Mouse (Mus musculus) CH12.LX (cell line): Measurements from ENCODE around the gene Rexo5. TPM values are rescaled to one million over a fixed set of nuclear protein-coding genes. Genes with fewer than 3 reads are reported as not detected.

Experiments used
- DNase-seq: peaks from one replicate; pipeline ENCODE4 v3.0.0-alpha.2; 2013; ENCODE audit errors: extremely low read depth
- H3K27ac ChIP-seq: 2 replicates; pipeline ENCODE4 v1.5.1; 2012; ENCODE audit warnings: low read depth, mild to moderate bottlenecking, control low read depth, moderate library complexity; ENCODE audit not compliant: insufficient read depth
- H3K27me3 ChIP-seq: replicated peaks from 2 replicates; pipeline ENCODE3; 2012; ENCODE audit warnings: inconsistent platforms
- H3K36me3 ChIP-seq, 2 experiments: replicated peaks in 1 of 2; 2 replicates each; pipeline versions ENCODE3 to v1.6.1; 2012; ENCODE audit warnings: inconsistent platforms in 1 of 2, low read length in 1 of 2, mild to moderate bottlenecking in 1 of 2, mixed read lengths in 1 of 2, moderate library complexity in 1 of 2; ENCODE audit not compliant: control insufficient read depth in 1 of 2, insufficient read depth in 1 of 2
- H3K4me1 ChIP-seq, 2 experiments: 2 replicates each; pipeline ENCODE4 v1.6.1; 2012; ENCODE audit warnings: inconsistent platforms in 1 of 2, moderate library complexity in 1 of 2; ENCODE audit not compliant: insufficient read depth in 2 of 2, control insufficient read depth in 1 of 2
- H3K4me2 ChIP-seq: 2 replicates; pipeline ENCODE4 v1.6.1; 2012; ENCODE audit warnings: low read depth, mild to moderate bottlenecking, control low read depth; ENCODE audit not compliant: poor library complexity, insufficient read depth, severe bottlenecking
- H3K4me3 ChIP-seq, 3 experiments: fragments of 150-350 bp in 1 of 3; sonication (generic) in 1 of 3; replicated peaks in 1 of 3; 2 replicates each; pipeline versions ENCODE3 to v1.5.1; 2011 to 2012; ENCODE audit warnings: low read depth in 2 of 3, low read length in 2 of 3, mild to moderate bottlenecking in 2 of 3, moderate library complexity in 2 of 3, control low read depth in 1 of 3, improper control_type of control experiment in 1 of 3, inconsistent platforms in 1 of 3, mixed read lengths in 1 of 3; ENCODE audit not compliant: poor library complexity in 1 of 3
- H3K79me2 ChIP-seq: replicated peaks from 2 replicates; pipeline ENCODE4 v1.6.1; 2012; ENCODE audit warnings: mild to moderate bottlenecking, moderate library complexity; ENCODE audit not compliant: control insufficient read depth, poor library complexity, insufficient read depth, severe bottlenecking; ENCODE audit errors: extremely low read depth
- H3K9ac ChIP-seq: 2 replicates; pipeline ENCODE4 v1.6.1; 2012; ENCODE audit warnings: low read depth, mild to moderate bottlenecking, control low read depth, moderate library complexity; ENCODE audit not compliant: insufficient read depth
- H3K9me3 ChIP-seq: replicated peaks from 2 replicates; pipeline ENCODE3; 2012; ENCODE audit warnings: low read length, inconsistent platforms, mixed read lengths
- BHLHE40 ChIP-seq: IDR thresholded peaks from 2 replicates; pipeline ENCODE4 v1.6.1; 2011; ENCODE audit warnings: mild to moderate bottlenecking, low read depth, low read length, improper control_type of control experiment
- CHD1 ChIP-seq: IDR thresholded peaks from 2 replicates; pipeline ENCODE4 v1.6.1; 2012; ENCODE audit warnings: low read depth, low read length, improper control_type of control experiment, inconsistent platforms
- CHD2 ChIP-seq: IDR thresholded peaks from 2 replicates; pipeline ENCODE4 v1.6.1; 2011; ENCODE audit warnings: low read length, improper control_type of control experiment
- CTCF ChIP-seq, 2 experiments: IDR thresholded peaks in 1 of 2; conservative IDR thresholded peaks in 1 of 2; 2 replicates each; pipeline ENCODE4 v1.5.1; 2011 to 2012; ENCODE audit warnings: low read depth in 2 of 2, low read length in 2 of 2, improper control_type of control experiment in 1 of 2, inconsistent platforms in 1 of 2, mild to moderate bottlenecking in 1 of 2, moderate library complexity in 1 of 2
- E2F4 ChIP-seq: IDR thresholded peaks from 2 replicates; pipeline ENCODE4 v1.6.1; 2011; ENCODE audit warnings: low read depth, low read length, improper control_type of control experiment; ENCODE audit not compliant: insufficient replicate concordance
- ETS1 ChIP-seq: conservative IDR thresholded peaks from 2 replicates; pipeline ENCODE4 v1.6.1; 2012; ENCODE audit warnings: low read depth, mild to moderate bottlenecking, inconsistent platforms, low read length, improper control_type of control experiment, moderate library complexity
- GABPA ChIP-seq: IDR thresholded peaks from 2 replicates; pipeline ENCODE4 v1.6.1; 2012; ENCODE audit warnings: low read depth, low read length, improper control_type of control experiment, inconsistent platforms; ENCODE audit not compliant: insufficient replicate concordance
- IRF4 ChIP-seq: IDR thresholded peaks from 2 replicates; pipeline ENCODE4 v1.6.1; 2014; ENCODE audit warnings: low read depth, mild to moderate bottlenecking, inconsistent platforms, low read length, improper control_type of control experiment
- JUND ChIP-seq: conservative IDR thresholded peaks from 2 replicates; pipeline ENCODE4 v1.6.1; 2011; ENCODE audit warnings: low read depth, low read length, improper control_type of control experiment
- MAFK ChIP-seq: IDR thresholded peaks from 2 replicates; pipeline ENCODE4 v1.6.1; 2011; ENCODE audit warnings: low read length, improper control_type of control experiment; ENCODE audit not compliant: insufficient replicate concordance
- MAZ ChIP-seq: IDR thresholded peaks from 2 replicates; pipeline ENCODE4 v1.6.1; 2012; ENCODE audit warnings: low read depth, mild to moderate bottlenecking, inconsistent platforms, low read length, improper control_type of control experiment, moderate library complexity
- PAX5 ChIP-seq: IDR thresholded peaks from 2 replicates; pipeline ENCODE4 v1.6.1; 2012; ENCODE audit warnings: low read length, inconsistent platforms, mixed read lengths
- RCOR1 ChIP-seq: conservative IDR thresholded peaks from 2 replicates; pipeline ENCODE4 v1.6.1; 2012; ENCODE audit warnings: low read depth, mild to moderate bottlenecking, inconsistent platforms, low read length, improper control_type of control experiment
- SMC3 ChIP-seq: IDR thresholded peaks from 2 replicates; pipeline ENCODE4 v1.6.1; 2011; ENCODE audit warnings: low read depth, low read length, improper control_type of control experiment
- UBTF ChIP-seq: IDR thresholded peaks from 2 replicates; pipeline ENCODE4 v1.6.1; 2012; ENCODE audit warnings: low read depth, mild to moderate bottlenecking, inconsistent platforms, low read length, improper control_type of control experiment, moderate library complexity
- USF2 ChIP-seq: conservative IDR thresholded peaks from 2 replicates; pipeline ENCODE4 v1.6.1; 2011; ENCODE audit warnings: low read depth, low read length, improper control_type of control experiment
- ZC3H11A ChIP-seq: IDR thresholded peaks from 2 replicates; pipeline ENCODE4 v1.6.1; 2012; ENCODE audit warnings: low read depth, mild to moderate bottlenecking, inconsistent platforms, low read length, improper control_type of control experiment
- ZNF384 ChIP-seq: IDR thresholded peaks from 2 replicates; pipeline ENCODE4 v1.6.1; 2012; ENCODE audit warnings: low read depth, low read length, improper control_type of control experiment, inconsistent platforms
- dilution Hi-C: fragments of 300-500 bp; cut with MboI; formaldehyde crosslinking; loops from 2 replicates; pipeline ENCODE4 v1.14.3; 2020; ENCODE audit warnings: low sequenced_read_pairs; ENCODE audit not compliant: extremely low pct_unique_long_range_greater_than_20kb, extremely low pct_ligation_motif_present
- in situ Hi-C: fragments of 300-500 bp; cut with MboI; formaldehyde crosslinking; loops from 3 replicates; pipeline ENCODE4 v1.14.3; 2019; ENCODE audit warnings: low sequenced_read_pairs, low pct_ligation_motif_present, low pct_unique_long_range_greater_than_20kb, mixed read lengths
- polyA plus RNA-seq: library from polyadenylated mRNA; unstranded; fragments of >175 nt; gene quantifications from 2 replicates; pipeline ENCODE4 v1.2.1, GENCODE M21; 2012; ENCODE audit warnings: low read depth; ENCODE audit not compliant: insufficient read length
- total RNA-seq, 2 experiments: library from RNA; depleted of rRNA; stranded (reverse); fragments of 300-350 nt in 1 of 2; fragments of >200 nt in 1 of 2; gene quantifications; 2 replicates each; pipeline ENCODE4 v1.2.3; 2012 to 2014

Gene Rexo5
- total and polyA plus RNA-seq, 3 experiments, result 11.0 to 15.5 (median 12.0) TPM

GRCm38 (mm10) chr7:119875776-119876440 is 82.1 kb downstream of the Rexo5 start:
- Histone ChIP-seq H3K79me2 (no peaks in the 10 kb centered on the region), H3K4me2 (no peak overlapping the region), H3K27ac (no peak overlapping the region), H3K27me3 (no peaks in the 10 kb centered on the region), H3K9me3 (no peaks in the 10 kb centered on the region), H3K9ac (no peak overlapping the region), H3K36me3 (peaks cover 0 to 11% of the 10 kb centered on the region in 2 experiments), H3K4me1 (peaks cover 6 to 14% of the 10 kb centered on the region in 2 experiments; a peak in 2 of 4 replicates), H3K4me3 (no peak overlapping the region)
- in situ Hi-C loops (no loop called here), dilution Hi-C loops (no loop called here)
- TF ChIP-seq IRF4 (no peak), ZC3H11A (no peak), MAFK (no peak), PAX5 (no peak), ZNF384 (no peak), MAZ (no peak), CHD1 (no peak), E2F4 (no peak), GABPA (no peak), ETS1 (no peak), CHD2 (no peak), SMC3 (no peak), RCOR1 (no peak), USF2 (no peak)
- DNase-seq, result no peak

- H3K9ac ChIP-seq, result no peak overlapping the region
- H3K27ac ChIP-seq, result no peak overlapping the region
- dilution Hi-C loops (no loop called here), in situ Hi-C loops (no loop called here)
- H3K4me2 ChIP-seq, result no peak overlapping the region
- TF ChIP-seq UBTF, result no peak
- no peak for TF ChIP-seq CHD1
- no peak for TF ChIP-seq SMC3
- TF ChIP-seq BHLHE40, result no peak
- TF ChIP-seq CTCF (conservative IDR thresholded peaks at IDR 0.05 in 1 of 2, IDR thresholded peaks at IDR 0.05 in 1 of 2; ENCODE audit: low read depth in 2 of 2, low read length in 2 of 2), result no peak
- TF ChIP-seq PAX5, result no peak
- TF ChIP-seq JUND, result no peak
- TF ChIP-seq E2F4, result no peak
- no peak for TF ChIP-seq ETS1
- no peaks in the 10 kb centered on the region for H3K9me3 ChIP-seq
- H3K4me3 ChIP-seq, result no peak overlapping the region
- H3K79me2 ChIP-seq, result no peaks in the 10 kb centered on the region
- peaks cover 0 to 6% of the 10 kb centered on the region in 2 experiments; a peak in 1 of 4 replicates for H3K4me1 ChIP-seq
- H3K27me3 ChIP-seq, result no peaks in the 10 kb centered on the region
- H3K36me3 ChIP-seq, result peaks cover 0 to 11% of the 10 kb centered on the region in 2 experiments
- no peak for DNase-seq
These were observed 85.4 kb downstream of the Rexo5 start for GRCm38 (mm10) chr7:119879171-119879570.
